Mouse (Mus musculus) CH12.LX (cell line): Measurements from ENCODE around the gene Scn3b. TPM values are rescaled to one million over a fixed set of nuclear protein-coding genes. Genes with fewer than 3 reads are reported as not detected.

Experiments
- DNase-seq: peaks from one replicate; pipeline ENCODE4 v3.0.0-alpha.2; 2013; ENCODE audit errors: extremely low read depth
- H3K27ac ChIP-seq: 2 replicates; pipeline ENCODE4 v1.5.1; 2012; ENCODE audit warnings: low read depth, mild to moderate bottlenecking, control low read depth, moderate library complexity; ENCODE audit not compliant: insufficient read depth
- H3K27me3 ChIP-seq: replicated peaks from 2 replicates; pipeline ENCODE3; 2012; ENCODE audit warnings: inconsistent platforms
- H3K36me3 ChIP-seq, 2 experiments: replicated peaks in 1 of 2; 2 replicates each; pipeline versions ENCODE3 to v1.6.1; 2012; ENCODE audit warnings: inconsistent platforms in 1 of 2, low read length in 1 of 2, mild to moderate bottlenecking in 1 of 2, mixed read lengths in 1 of 2, moderate library complexity in 1 of 2; ENCODE audit not compliant: control insufficient read depth in 1 of 2, insufficient read depth in 1 of 2
- H3K4me1 ChIP-seq, 2 experiments: 2 replicates each; pipeline ENCODE4 v1.6.1; 2012; ENCODE audit warnings: inconsistent platforms in 1 of 2, moderate library complexity in 1 of 2; ENCODE audit not compliant: insufficient read depth in 2 of 2, control insufficient read depth in 1 of 2
- H3K4me2 ChIP-seq: 2 replicates; pipeline ENCODE4 v1.6.1; 2012; ENCODE audit warnings: low read depth, mild to moderate bottlenecking, control low read depth; ENCODE audit not compliant: poor library complexity, insufficient read depth, severe bottlenecking
- H3K4me3 ChIP-seq, 3 experiments: fragments of 150-350 bp in 1 of 3; sonication (generic) in 1 of 3; replicated peaks in 1 of 3; 2 replicates each; pipeline versions ENCODE3 to v1.5.1; 2011 to 2012; ENCODE audit warnings: low read depth in 2 of 3, low read length in 2 of 3, mild to moderate bottlenecking in 2 of 3, moderate library complexity in 2 of 3, control low read depth in 1 of 3, improper control_type of control experiment in 1 of 3, inconsistent platforms in 1 of 3, mixed read lengths in 1 of 3; ENCODE audit not compliant: poor library complexity in 1 of 3
- H3K79me2 ChIP-seq: replicated peaks from 2 replicates; pipeline ENCODE4 v1.6.1; 2012; ENCODE audit warnings: mild to moderate bottlenecking, moderate library complexity; ENCODE audit not compliant: control insufficient read depth, poor library complexity, insufficient read depth, severe bottlenecking; ENCODE audit errors: extremely low read depth
- H3K9ac ChIP-seq: 2 replicates; pipeline ENCODE4 v1.6.1; 2012; ENCODE audit warnings: low read depth, mild to moderate bottlenecking, control low read depth, moderate library complexity; ENCODE audit not compliant: insufficient read depth
- H3K9me3 ChIP-seq: replicated peaks from 2 replicates; pipeline ENCODE3; 2012; ENCODE audit warnings: low read length, inconsistent platforms, mixed read lengths
- CHD1 ChIP-seq: IDR thresholded peaks from 2 replicates; pipeline ENCODE4 v1.6.1; 2012; ENCODE audit warnings: low read depth, low read length, improper control_type of control experiment, inconsistent platforms
- E2F4 ChIP-seq: IDR thresholded peaks from 2 replicates; pipeline ENCODE4 v1.6.1; 2011; ENCODE audit warnings: low read depth, low read length, improper control_type of control experiment; ENCODE audit not compliant: insufficient replicate concordance
- ELF1 ChIP-seq: IDR thresholded peaks from 2 replicates; pipeline ENCODE4 v1.6.1; 2014; ENCODE audit warnings: low read depth, mild to moderate bottlenecking, inconsistent platforms, low read length, improper control_type of control experiment
- ETS1 ChIP-seq: conservative IDR thresholded peaks from 2 replicates; pipeline ENCODE4 v1.6.1; 2012; ENCODE audit warnings: low read depth, mild to moderate bottlenecking, inconsistent platforms, low read length, improper control_type of control experiment, moderate library complexity
- GABPA ChIP-seq: IDR thresholded peaks from 2 replicates; pipeline ENCODE4 v1.6.1; 2012; ENCODE audit warnings: low read depth, low read length, improper control_type of control experiment, inconsistent platforms; ENCODE audit not compliant: insufficient replicate concordance
- JUND ChIP-seq: conservative IDR thresholded peaks from 2 replicates; pipeline ENCODE4 v1.6.1; 2011; ENCODE audit warnings: low read depth, low read length, improper control_type of control experiment
- MAZ ChIP-seq: IDR thresholded peaks from 2 replicates; pipeline ENCODE4 v1.6.1; 2012; ENCODE audit warnings: low read depth, mild to moderate bottlenecking, inconsistent platforms, low read length, improper control_type of control experiment, moderate library complexity
- MXI1 ChIP-seq: IDR thresholded peaks from 2 replicates; pipeline ENCODE4 v1.6.1; 2011; ENCODE audit warnings: mild to moderate bottlenecking, low read depth, low read length, improper control_type of control experiment
- NELFE ChIP-seq: IDR thresholded peaks from 2 replicates; pipeline ENCODE4 v1.6.1; 2011; ENCODE audit warnings: low read depth, low read length, improper control_type of control experiment
- NRF1 ChIP-seq: IDR thresholded peaks from 2 replicates; pipeline ENCODE4 v1.6.1; 2014; ENCODE audit warnings: low read depth, mild to moderate bottlenecking, inconsistent platforms, low read length, improper control_type of control experiment, moderate library complexity
- POLR2A ChIP-seq: IDR thresholded peaks from 2 replicates; pipeline ENCODE4 v1.6.1; 2011; ENCODE audit warnings: low read depth, mild to moderate bottlenecking, improper control_type of control experiment, low read length
- RCOR1 ChIP-seq: conservative IDR thresholded peaks from 2 replicates; pipeline ENCODE4 v1.6.1; 2012; ENCODE audit warnings: low read depth, mild to moderate bottlenecking, inconsistent platforms, low read length, improper control_type of control experiment
- SMC3 ChIP-seq: IDR thresholded peaks from 2 replicates; pipeline ENCODE4 v1.6.1; 2011; ENCODE audit warnings: low read depth, low read length, improper control_type of control experiment
- TBP ChIP-seq: conservative IDR thresholded peaks from 2 replicates; pipeline ENCODE4 v1.6.1; 2011; ENCODE audit warnings: low read depth, low read length, improper control_type of control experiment
- TCF12 ChIP-seq: IDR thresholded peaks from 2 replicates; pipeline ENCODE4 v1.6.1; 2014; ENCODE audit warnings: low read depth, mild to moderate bottlenecking, inconsistent platforms, low read length, improper control_type of control experiment
- USF1 ChIP-seq: IDR thresholded peaks from 2 replicates; pipeline ENCODE4 v1.6.1; 2014; ENCODE audit warnings: low read depth, mild to moderate bottlenecking, inconsistent platforms, low read length, improper control_type of control experiment
- USF2 ChIP-seq: conservative IDR thresholded peaks from 2 replicates; pipeline ENCODE4 v1.6.1; 2011; ENCODE audit warnings: low read depth, low read length, improper control_type of control experiment
- ZC3H11A ChIP-seq: IDR thresholded peaks from 2 replicates; pipeline ENCODE4 v1.6.1; 2012; ENCODE audit warnings: low read depth, mild to moderate bottlenecking, inconsistent platforms, low read length, improper control_type of control experiment
- ZKSCAN1 ChIP-seq: IDR thresholded peaks from 2 replicates; pipeline ENCODE4 v1.6.1; 2012; ENCODE audit warnings: low read depth, inconsistent platforms, low read length, improper control_type of control experiment, borderline replicate concordance
- ZNF384 ChIP-seq: IDR thresholded peaks from 2 replicates; pipeline ENCODE4 v1.6.1; 2012; ENCODE audit warnings: low read depth, low read length, improper control_type of control experiment, inconsistent platforms
- dilution Hi-C: fragments of 300-500 bp; cut with MboI; formaldehyde crosslinking; loops from 2 replicates; pipeline ENCODE4 v1.14.3; 2020; ENCODE audit warnings: low sequenced_read_pairs; ENCODE audit not compliant: extremely low pct_unique_long_range_greater_than_20kb, extremely low pct_ligation_motif_present
- in situ Hi-C: fragments of 300-500 bp; cut with MboI; formaldehyde crosslinking; loops from 3 replicates; pipeline ENCODE4 v1.14.3; 2019; ENCODE audit warnings: low sequenced_read_pairs, low pct_ligation_motif_present, low pct_unique_long_range_greater_than_20kb, mixed read lengths
- polyA plus RNA-seq: library from polyadenylated mRNA; unstranded; fragments of >175 nt; gene quantifications from 2 replicates; pipeline ENCODE4 v1.2.1, GENCODE M21; 2012; ENCODE audit warnings: low read depth; ENCODE audit not compliant: insufficient read length
- total RNA-seq, 2 experiments: library from RNA; depleted of rRNA; stranded (reverse); fragments of 300-350 nt in 1 of 2; fragments of >200 nt in 1 of 2; gene quantifications; 2 replicates each; pipeline ENCODE4 v1.2.3; 2012 to 2014

The Scn3b gene
- total and polyA plus RNA-seq, 3 experiments, result 0.08 to 0.34 TPM; not detected in 1

- H3K4me1 ChIP-seq, result peaks cover 15 to 62% of the 10 kb centered on the region in 2 experiments
- in situ Hi-C loops (no loop called here), dilution Hi-C loops (no loop called here)
- H3K79me2 ChIP-seq, result no peaks in the 10 kb centered on the region
- no peaks in the 10 kb centered on the region for H3K9me3 ChIP-seq
- no peak overlapping the region for H3K27ac ChIP-seq
- H3K36me3 ChIP-seq, result peaks cover 5 to 92% of the 10 kb centered on the region in 2 experiments
- H3K9ac ChIP-seq, result no peak overlapping the region
- H3K4me2 ChIP-seq, result no peak overlapping the region
- H3K4me3 ChIP-seq, result no peak overlapping the region
- TF ChIP-seq MAZ (no peak), USF2 (no peak), NRF1 (no peak)
- H3K27me3 ChIP-seq, result no peaks in the 10 kb centered on the region
- no peak for DNase-seq
Measured at GRCm38 (mm10) chr9:40322372-40322771, 53.4 kb downstream of the Scn3b start.

- H3K9ac ChIP-seq, result no peak overlapping the region
- H3K79me2 ChIP-seq, result no peaks in the 10 kb centered on the region
- H3K36me3 ChIP-seq, result peaks cover 5 to 92% of the 10 kb centered on the region in 2 experiments
- in situ Hi-C loops, result no loop called here
- H3K4me3 ChIP-seq, result no peak overlapping the region
- H3K27me3 ChIP-seq, result no peaks in the 10 kb centered on the region
- H3K27ac ChIP-seq, result no peak overlapping the region
- H3K4me1 ChIP-seq, result peaks cover 15 to 65% of the 10 kb centered on the region in 2 experiments
- no peaks in the 10 kb centered on the region for H3K9me3 ChIP-seq
- no peak for DNase-seq
- H3K4me2 ChIP-seq, result no peak overlapping the region
- no peak for TF ChIP-seq GABPA
- no peak for TF ChIP-seq CHD1
- TF ChIP-seq MXI1, result no peak
- TF ChIP-seq TCF12, result no peak
- TF ChIP-seq TBP, result no peak
- TF ChIP-seq SMC3, result no peak
- TF ChIP-seq ELF1, result no peak
- no peak for TF ChIP-seq E2F4
- no peak for TF ChIP-seq NELFE
- TF ChIP-seq ETS1, result no peak
- no peak for TF ChIP-seq RCOR1
- TF ChIP-seq POLR2A, result no peak
- no peak for TF ChIP-seq ZKSCAN1
- no peak for TF ChIP-seq NRF1
- TF ChIP-seq JUND, result no peak
- TF ChIP-seq USF1, result no peak
- no peak for TF ChIP-seq ZNF384
- no peak for TF ChIP-seq ZC3H11A
- dilution Hi-C loops, result no loop called here
Measured at GRCm38 (mm10) chr9:40323171-40323570, 54.2 kb downstream of the Scn3b start.
